Mouse (Mus musculus): ENCODE results near the gene Caln1.
A peak's percentile ranks its signal among the peaks of the same experiment; 100 is the strongest.

Gene Caln1

DNA sequence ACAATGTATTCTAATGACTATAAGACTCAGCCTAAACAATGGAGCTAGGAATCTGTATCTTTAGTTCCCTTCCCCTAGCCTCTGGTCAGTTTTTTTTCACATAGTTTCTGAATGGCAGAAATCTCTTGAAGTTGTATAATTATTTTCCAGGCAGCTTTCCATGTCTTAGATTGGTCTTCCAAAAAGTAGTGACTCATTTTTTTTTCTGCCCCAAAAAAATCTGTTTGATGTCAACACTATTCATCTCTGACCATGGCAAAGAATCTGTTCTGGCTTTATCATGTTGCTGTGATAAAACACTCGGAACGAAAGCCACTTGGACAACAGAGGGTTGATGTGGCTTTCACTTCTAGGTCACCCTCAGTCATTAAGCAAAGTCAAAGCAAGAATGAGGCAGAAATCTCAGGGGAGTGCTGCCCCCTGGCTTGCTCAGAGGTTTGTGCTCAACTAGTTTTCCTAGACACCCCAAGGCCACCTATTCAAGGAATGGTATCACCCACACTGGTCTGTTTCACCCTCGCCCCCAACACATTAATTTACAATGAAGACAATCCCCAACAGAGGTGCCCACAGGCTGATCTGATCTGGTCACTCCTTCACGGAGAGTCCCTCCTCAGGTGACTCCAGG, 450.9 kb downstream of the Caln1 start:
- DNase-seq = no peak

DNA sequence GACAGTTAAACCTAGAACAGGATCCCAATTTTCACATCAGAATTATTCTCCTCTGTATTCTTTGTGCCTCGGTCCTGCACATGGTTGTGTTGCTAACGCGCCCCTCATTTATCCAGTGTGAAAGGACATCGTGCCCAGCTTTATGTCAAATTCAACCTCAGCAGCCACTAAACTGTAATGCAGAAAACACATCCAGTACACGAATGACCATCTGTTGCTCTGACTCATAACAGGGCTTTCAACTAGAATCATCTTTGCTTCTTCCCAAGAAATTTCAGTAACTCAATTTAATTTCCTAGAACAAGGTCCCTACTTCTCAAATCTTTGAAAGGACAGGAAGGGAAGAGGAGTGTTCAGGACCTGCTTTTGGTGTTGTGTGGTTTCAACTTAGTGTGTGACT, 451.4 kb downstream of the Caln1 start:
- DNase-seq = no peak

DNA sequence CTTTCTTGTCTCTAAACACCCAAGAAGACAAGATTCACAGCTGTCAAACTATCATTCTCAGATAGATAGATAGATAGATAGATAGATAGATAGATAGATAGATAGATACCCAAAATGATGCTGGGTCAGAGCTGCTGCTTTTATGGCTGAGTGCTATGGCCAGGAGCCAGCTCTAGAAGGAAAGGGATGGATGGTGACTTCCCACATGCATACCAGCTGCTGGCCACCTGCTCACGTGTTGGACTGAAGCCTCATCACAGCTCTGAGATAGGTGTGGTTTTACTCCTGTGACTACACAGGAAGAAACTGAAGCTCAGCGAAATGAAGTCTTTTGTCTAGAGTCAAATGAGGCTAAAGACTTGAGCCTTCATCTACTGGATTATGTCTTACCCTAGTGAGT, 456.5 kb downstream of the Caln1 start:
- DNase-seq = no peak

DNA sequence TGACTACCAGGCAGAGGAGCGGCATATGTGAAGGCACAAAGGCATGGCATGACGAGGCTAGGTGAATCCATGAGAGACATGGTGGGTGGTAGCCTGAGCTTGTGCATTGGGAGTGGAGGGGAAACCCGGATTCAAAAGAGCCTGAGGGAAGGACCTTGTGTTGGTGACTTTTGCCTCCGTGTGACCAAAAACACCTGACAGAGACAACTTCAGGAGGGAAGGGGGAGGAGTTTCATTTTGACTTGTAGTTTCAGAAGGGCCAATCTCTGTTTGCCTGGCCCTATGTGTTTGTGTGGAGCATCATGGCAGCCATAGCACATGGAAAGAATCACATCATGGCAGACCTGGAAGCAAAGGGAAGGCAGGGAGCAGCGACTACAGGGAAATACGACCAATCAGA, 479.3 kb downstream of the Caln1 start:
- DNase-seq = no peak

DNA sequence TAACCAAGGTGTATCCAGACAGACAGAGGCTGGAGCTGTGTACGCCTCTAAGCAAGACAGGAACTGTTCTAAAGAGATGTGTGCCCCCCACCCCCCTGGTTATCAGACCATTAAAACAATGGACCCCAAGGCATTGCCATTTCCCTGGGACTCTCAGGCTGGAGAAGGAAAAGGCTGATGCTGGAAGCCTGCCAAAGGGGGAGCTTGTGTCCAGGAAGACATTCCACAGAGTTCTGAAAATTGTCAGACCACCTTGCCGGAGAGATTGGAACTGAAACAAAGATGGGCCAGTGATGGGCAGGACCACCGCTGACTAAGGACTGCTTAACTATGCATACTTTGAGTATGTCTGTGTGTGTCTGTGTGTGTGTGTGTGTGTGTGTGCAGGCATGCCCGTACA, 480.4 kb downstream of the Caln1 start:
- DNase-seq = no peak

DNA sequence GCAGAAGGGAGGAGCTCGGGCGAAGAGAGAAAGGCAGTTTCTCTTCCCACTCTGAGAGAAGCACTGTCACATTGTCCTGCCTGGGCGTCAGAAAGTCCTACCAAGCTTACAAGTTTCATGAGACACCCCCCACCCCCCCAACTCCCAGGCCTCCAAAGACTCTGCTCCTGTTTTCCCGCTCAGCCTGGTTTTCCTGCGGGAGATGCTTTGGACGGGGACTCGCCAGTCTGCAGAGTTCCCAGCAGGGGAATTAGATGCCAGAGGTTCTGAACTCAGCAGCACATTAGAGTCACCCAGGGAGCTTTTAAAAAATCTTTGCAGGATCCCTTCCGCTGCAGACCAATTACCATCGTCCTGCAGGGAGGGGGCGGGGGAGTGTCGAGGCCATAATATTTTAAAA, 482.9 kb downstream of the Caln1 start:
- no peak for DNase-seq

DNA sequence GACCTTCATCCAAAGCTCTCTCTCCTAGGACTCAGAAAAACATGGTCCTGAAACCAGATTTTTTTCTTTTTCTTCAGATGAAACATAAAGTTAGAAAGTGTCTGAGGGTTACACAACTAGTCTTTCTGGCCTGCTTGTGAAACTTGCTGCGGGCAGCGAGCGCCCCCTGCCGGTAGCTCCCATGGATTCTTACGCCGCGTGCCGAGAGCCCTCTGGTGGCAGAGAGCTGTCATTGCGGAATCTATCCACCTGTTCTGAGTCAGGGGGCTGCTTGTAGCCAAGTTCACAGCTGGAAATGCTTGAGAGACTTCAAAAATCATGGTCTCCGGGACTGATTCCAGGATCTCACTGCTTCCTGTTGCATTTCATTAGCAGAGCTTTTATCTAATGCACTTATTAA, 484.1 kb downstream of the Caln1 start:
- peak; percentile 85 to 91 for DNase-seq

DNA sequence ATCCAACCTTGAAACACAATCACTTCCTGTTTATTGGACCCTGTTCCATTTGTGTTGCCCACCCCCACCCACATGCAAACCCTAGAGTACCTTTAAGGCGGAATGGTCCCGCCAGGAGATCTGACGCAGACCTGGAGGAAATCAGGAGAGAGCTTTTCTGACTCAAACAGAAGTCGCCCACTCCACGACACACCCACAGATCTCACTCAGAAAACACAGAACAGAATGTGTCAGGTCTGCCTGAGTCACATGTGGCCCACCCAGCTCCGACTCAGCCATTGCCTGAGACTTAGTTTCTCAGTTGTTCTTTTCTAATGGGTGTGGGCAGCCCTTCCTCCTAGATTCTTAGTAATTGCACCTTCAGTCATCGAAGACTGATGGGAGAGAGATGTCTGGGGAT, 485.2 kb downstream of the Caln1 start:
- no peak for DNase-seq

DNA sequence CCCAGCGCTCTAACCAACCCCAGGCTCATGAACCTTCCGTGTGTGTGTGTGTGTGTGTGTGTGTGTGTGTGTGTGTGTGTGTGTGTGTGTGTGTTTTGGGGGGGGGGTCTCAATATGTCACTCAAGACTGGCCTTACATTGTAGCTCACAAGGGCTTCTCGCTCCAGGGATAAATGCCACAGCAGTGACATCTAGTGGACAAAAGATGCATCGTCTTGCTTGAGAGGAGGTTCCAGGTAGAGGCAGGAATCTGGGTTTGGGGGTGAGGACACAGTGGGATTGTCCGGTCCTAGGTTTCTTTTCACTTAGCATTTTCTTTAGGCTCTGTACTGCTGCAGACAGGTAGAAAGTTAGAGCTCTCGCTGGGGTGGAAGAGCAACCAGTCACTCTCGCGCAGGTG, 488.9 kb downstream of the Caln1 start:
- peak in 1 of 2 experiments; percentile 62 for DNase-seq

DNA sequence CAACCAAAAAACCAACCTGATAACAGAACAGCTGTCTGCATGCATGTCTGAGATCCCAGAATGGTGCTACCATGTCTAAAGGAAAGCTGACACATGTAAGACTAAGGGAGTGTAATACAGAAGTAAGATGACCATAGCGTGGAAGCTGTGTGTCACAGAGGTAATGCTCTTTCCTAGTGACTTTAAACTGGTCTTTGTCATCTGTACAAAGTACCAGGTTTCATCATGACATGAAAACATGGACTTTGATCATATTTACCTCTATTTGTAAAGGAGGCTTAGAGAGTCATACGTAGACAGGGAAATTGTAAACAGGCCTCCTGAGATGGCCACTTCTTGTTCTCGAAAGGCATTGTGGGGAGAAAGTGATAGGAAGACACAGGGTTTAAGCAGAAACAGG, 489.5 kb downstream of the Caln1 start:
- no peak for DNase-seq

DNA sequence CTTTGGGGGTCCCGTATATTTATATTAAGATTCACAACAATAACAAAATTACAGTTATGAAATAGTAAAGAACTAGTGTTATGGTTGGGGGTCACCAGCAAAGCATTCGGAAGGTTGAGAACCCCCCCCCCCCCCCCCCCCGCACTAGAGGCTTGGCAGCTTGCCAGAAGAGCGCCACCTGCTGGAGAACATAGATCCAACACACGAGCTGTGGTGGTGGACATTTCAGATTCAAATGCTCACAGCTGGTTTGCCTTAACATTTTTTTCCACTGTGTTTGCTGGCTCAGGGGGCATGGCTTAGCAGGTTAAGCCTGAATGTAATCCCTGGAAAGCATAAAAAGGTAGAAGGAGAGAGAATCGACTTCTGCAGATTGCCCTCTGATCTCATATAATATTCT, 490.5 kb downstream of the Caln1 start:
- DNase-seq = peak in 1 of 2 experiments; percentile 6

DNA sequence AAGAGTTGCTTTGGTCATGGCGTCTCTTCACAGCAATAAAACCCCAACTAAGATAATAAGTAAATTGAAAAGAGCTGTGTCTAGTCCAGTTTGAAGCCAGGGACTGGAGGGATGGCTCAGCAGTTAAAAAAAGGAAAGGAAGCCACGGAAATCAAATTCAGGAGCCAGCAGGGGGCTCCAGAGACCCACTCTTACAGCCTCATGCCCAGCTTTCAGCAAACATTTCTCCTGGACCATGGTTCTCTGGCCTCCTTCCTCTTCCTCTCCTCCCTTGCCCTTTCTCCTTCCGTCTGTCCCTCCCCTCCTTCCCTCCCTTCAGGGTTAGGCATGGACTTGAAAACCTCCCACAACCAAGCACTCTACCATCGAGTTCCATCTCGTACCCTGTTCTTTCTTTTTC, 493.0 kb downstream of the Caln1 start:
- peak in 1 of 2 experiments; percentile 45 for DNase-seq

DNA sequence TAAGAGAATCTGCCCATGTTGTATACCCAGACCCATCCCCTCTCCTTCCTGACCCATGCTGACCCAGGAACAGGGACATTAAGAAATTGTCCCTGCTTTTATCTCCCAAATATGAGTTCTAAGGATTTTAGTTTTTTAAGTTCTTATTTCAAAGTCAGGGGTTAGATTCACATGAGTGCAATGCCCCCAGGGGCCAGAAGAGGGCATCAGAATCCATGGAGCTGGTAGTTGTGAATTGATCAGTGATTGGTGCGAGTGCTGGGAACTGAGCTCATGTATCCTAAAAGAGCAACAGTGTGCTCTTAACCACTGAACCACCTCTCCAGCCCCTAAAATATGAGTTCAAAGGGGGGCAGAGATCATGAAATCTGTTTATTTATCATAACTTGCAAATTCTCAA, 500.6 kb downstream of the Caln1 start:
- peak in 1 of 2 experiments; percentile 20 for DNase-seq

DNA sequence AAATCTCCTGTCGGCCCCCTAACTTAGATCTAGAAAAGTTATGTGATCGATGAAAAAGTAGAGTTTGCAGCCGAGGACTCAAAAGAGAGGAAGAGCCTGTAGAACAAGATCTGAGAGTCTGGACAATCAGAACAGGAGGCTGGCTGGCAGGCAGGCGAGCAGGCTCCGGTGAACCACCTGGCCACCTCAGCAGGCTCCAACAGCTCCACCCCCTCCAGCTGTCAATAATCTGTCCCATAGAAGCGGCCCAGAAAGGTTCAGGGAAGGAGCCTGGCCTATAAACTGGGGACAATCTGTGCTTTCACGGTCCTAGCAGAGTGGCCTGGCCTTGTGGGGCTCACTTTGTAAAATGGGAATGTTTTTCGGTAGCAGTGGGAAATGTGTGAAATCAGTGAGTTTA, 501.8 kb downstream of the Caln1 start:
- DNase-seq = no peak

DNA sequence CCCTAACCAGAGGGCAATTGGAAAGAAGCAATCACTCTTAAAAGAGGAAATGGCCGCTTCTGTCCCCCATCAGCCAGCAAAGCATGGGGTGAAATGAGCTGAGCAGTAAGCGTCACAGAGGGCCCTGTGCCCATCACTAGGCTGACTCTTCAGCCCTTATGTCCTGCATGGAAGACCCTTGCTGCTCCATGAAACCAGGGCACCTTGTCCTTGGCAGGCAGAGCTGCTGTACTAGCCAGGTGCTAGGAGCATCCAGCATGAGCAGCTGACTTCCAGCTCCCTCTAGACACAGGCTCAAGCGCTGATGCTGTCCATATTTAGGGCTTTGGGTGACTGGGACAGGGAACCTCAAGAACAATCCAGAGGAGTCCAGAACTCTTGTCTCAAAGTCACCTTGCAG, 506.1 kb downstream of the Caln1 start:
- no peak for DNase-seq

DNA sequence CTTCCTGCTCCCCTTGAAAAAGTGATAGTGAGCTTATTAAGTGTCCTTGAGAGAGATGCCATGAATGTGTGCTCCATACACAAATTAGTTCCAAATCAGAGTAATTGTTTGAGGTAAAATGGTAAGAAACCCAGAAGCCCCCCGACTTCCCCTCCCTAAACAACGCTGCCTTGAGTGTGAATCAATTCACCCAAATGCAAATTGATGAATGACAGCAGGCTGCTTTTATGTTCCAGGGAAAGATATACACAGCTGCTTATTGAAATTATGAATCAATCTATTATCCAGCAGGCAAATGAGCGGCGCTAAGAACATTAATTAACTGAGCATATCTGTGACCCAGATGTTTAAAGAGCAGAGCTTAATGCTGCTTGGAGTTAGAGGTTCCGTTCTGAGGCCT, 511.1 kb downstream of the Caln1 start:
- no peak for DNase-seq

DNA sequence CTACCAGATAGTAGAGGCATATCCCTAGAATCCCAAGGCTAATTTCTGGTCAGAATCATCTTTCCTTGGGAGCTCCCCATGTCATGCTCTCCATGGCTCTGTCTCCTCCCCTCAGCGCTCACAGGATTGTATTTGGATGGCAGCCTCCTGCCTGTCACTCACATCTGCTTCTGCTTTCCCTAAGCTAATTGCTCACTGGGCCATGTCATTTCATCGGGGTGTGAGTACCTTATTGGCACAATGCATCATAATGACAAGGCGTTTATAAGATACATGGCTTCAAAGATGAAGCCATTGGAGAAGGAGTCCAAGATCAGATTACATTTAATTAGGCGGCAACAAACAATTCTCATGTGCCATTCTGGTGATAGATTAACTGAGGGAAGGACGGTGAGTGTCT, 522.5 kb downstream of the Caln1 start:
- DNase-seq = no peak

DNA sequence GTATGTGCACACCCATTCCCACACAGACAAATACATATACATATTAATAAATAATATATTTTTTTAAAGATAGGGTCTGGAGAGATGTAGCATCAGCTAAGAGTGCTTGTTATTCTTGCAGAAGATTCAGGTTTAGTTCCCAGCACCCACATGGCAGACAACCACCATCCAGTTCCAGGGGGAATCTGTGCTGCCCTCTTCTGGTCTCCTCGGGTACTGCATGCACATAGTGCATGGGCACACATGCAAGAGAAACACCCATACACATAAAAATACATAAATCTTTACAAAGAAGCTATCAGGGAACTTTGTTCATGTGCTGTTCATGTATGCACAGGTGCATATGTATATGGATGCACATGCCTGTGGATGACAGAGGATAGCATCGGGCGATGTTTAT, 526.7 kb downstream of the Caln1 start:
- no peak for DNase-seq
